Mouse (Mus musculus) olfactory bulb, adult 2 months (tissue): ENCODE results near the gene D630023F18Rik.

Experiments used
- CTCF ChIP-seq: fragments of 200-500 bp; IDR thresholded peaks from 2 replicates; pipeline ENCODE4 v1.5.1; 2012; ENCODE audit warnings: low read depth, mild to moderate bottlenecking, low read length, moderate library complexity; ENCODE audit not compliant: insufficient read depth
- POLR2A ChIP-seq: fragments of 200-500 bp; IDR thresholded peaks from 2 replicates; pipeline ENCODE4 v1.6.1; 2012; ENCODE audit warnings: mild to moderate bottlenecking, low read depth, low read length, moderate library complexity; ENCODE audit not compliant: insufficient read depth

GRCm38 (mm10) chr1:65096953-65097352 lies 26.1 kb downstream of the D630023F18Rik start:
- TF ChIP-seq CTCF (no peak), POLR2A (no peak)
